Comparison of ENCODE assay signal across 18 mouse cellular contexts in genomic region chr16:38954501-38955288, GRCm38 (mm10).
DNase-seq lines count a peak whose midpoint lies in the region; ATAC-seq and TF ChIP-seq lines count a peak whose summit lies in the region.
"Had no signal": no experiment of that assay in that cellular context is flagged by ENCODE, and none has a peak within 500 bp of the region (broad histone marks: within the 10 kb centered on the region; RNA-seq: fewer than 3 reads in every experiment).

No protein-coding gene starts in this region.

- H3K9ac ChIP-seq in forebrain, postnatal 0 days, result no peak overlapping the region
- H3K9ac ChIP-seq: heart, embryonic 15.5 days had no signal

- no peak overlapping the region for H3K4me3 ChIP-seq in cortical plate, adult 2 months (ENCODE audit: insufficient read depth, low read length)
- no peak overlapping the region for H3K4me3 ChIP-seq in forebrain, postnatal 0 days (ENCODE audit: low read depth, low read length)
- H3K4me3 ChIP-seq: heart, adult 2 months; heart, embryonic 15.5 days; megakaryocyte, embryonic 14.5 days had no signal

- H3K9me3 ChIP-seq in forebrain, postnatal 0 days (ENCODE audit: low read length), result no peaks in the 10 kb centered on the region
- H3K9me3 ChIP-seq: heart, embryonic 15.5 days had no signal

- no peaks in the 10 kb centered on the region for H3K36me3 ChIP-seq in forebrain, postnatal 0 days (ENCODE audit: insufficient read depth)
- H3K36me3 ChIP-seq: heart, embryonic 15.5 days had no signal

- H3K27me3 ChIP-seq in forebrain, postnatal 0 days (ENCODE audit: insufficient read depth, low read length), result no peaks in the 10 kb centered on the region
- H3K27me3 ChIP-seq: heart, embryonic 15.5 days; megakaryocyte, embryonic 14.5 days had no signal

- H3K27ac ChIP-seq in cortical plate, adult 2 months (ENCODE audit: insufficient read depth, low read length), result peak overlapping the region; percentile 57; the same call in 1 of the 2 replicates
- peak overlapping the region; percentile 45; the same call in 1 of the 2 replicates for H3K27ac ChIP-seq in forebrain, postnatal 0 days (ENCODE audit: low read depth, low read length)
- H3K27ac ChIP-seq: heart, adult 2 months; heart, embryonic 15.5 days; stomach, postnatal 0 days had no signal

- intact Hi-C loops in left cerebral cortex, postnatal 4 days (cut with DNase I), result no loop called here

- peaks cover 2% of the 10 kb centered on the region for H3K4me1 ChIP-seq in cortical plate, adult 2 months (ENCODE audit: control insufficient read depth, insufficient read depth, low read length)
- peaks cover 5% of the 10 kb centered on the region; the same call in 1 of the 2 replicates for H3K4me1 ChIP-seq in forebrain, postnatal 0 days (ENCODE audit: insufficient read depth)
- H3K4me1 ChIP-seq: megakaryocyte, embryonic 14.5 days had no signal

- 62% methylated on average over 16 of the region's 16 CpGs for WGBS in forebrain, postnatal 0 days

- ATAC-seq in forebrain, postnatal 0 days, result peak; percentile 42
- ATAC-seq in CD4-positive, CD25-positive, alpha-beta regulatory T cell, adult 4 months, result no peak

- no peak overlapping the region for H3K4me2 ChIP-seq in forebrain, postnatal 0 days (ENCODE audit: low read depth)
- H3K4me2 ChIP-seq: heart, embryonic 15.5 days had no signal

- no peak for TF ChIP-seq CTCF in cortical plate, adult 2 months (IDR thresholded peaks at IDR 0.05; ENCODE audit: extremely low read depth, insufficient read depth, low read length)
- no peak for TF ChIP-seq CTCF in forebrain, postnatal 0 days (IDR thresholded peaks at IDR 0.05; ENCODE audit: low read depth)

- DNase-seq in cerebellum, postnatal 25 days, result peak; percentile 19 to 48
- no peak for DNase-seq in cerebellum, adult 9-10 months
- peak; percentile 28 for DNase-seq in left cerebral cortex, postnatal 4 days
- no peak for DNase-seq in left cerebral cortex, adult 11 months (ENCODE audit: low spot score)
- DNase-seq in forebrain, postnatal 0 days, result peak; percentile 47
- DNase-seq in yolk sac, embryonic 10.5 days (ENCODE audit: low spot score), result no peak
- DNase-seq: adrenal gland, adult 8-10 months; gastrocnemius, postnatal 10 days; heart, adult 2 months; kidney, adult 18-20 months; kidney, postnatal 10 days; lung, postnatal 10 days; thymus, postnatal 36 days had no signal

- TF ChIP-seq POLR2A in cortical plate, adult 2 months (IDR thresholded peaks at IDR 0.05; ENCODE audit: extremely low read depth, insufficient read depth, low read length), result no peak

Comparison
In these comparisons a context has a peak if more than half of its experiments do, and no peak if none do; other contexts are left out.
1. DNase-seq: peak in cerebellum, postnatal 25 days (2 of 2), left cerebral cortex, postnatal 4 days (single experiment) and forebrain, postnatal 0 days (single experiment); none in cerebellum, adult 9-10 months (single experiment), left cerebral cortex, adult 11 months (single experiment) and yolk sac, embryonic 10.5 days (single experiment).